Mouse (Mus musculus) CD4-positive, CD25-positive, alpha-beta regulatory T cell, adult 2 months (primary cell): ENCODE results near the gene Iqgap2.

Source experiments
- DNase-seq: peaks from one replicate; pipeline ENCODE4 v3.0.0-alpha.2; 2012; ENCODE audit warnings: low read depth, low spot score

Gene Iqgap2

DNA sequence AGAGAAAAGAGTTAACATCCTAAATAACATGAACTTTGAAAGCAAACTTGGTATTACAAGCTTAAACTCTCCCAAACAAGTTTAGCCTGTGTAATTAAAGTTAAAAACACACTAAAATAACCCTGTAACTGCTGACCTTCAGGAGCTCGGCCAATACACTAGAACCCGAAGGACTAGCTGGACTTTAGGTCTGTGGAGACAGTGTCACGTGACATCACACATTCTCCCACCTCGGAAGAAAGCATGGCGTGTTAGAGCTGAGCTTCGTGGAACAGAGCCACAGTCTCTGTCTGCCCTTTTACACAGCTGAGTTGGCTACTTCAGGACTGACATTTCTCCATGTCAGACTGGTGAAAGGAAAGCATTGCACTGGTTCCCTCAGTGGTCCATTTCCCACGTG lies 4.3 kb downstream of the Iqgap2 start:
- no peak for DNase-seq

GRCm38 (mm10) chr13:95884455-95884854 lies 7.3 kb downstream of the Iqgap2 start:
- no peak for DNase-seq

DNA sequence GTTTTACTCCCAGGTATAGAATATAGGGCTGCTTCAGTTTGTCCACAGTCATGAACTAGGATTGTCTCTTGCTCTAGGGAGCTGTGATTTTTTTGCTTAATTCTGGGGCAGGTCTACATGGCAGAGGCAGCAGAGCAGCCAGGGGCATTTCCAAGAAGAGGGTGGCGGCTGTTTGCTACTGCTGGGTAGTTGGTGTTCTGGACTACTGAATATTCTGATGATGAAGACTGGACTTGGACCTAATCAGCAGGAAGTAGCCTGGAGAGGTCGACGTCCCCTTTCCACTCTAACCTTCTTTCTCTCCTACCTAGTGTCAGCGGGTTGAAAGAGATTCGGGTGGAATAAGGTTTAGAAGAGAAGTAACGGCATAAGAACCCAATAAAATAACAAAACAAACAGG lies 9.7 kb downstream of the Iqgap2 start:
- DNase-seq, result no peak

DNA sequence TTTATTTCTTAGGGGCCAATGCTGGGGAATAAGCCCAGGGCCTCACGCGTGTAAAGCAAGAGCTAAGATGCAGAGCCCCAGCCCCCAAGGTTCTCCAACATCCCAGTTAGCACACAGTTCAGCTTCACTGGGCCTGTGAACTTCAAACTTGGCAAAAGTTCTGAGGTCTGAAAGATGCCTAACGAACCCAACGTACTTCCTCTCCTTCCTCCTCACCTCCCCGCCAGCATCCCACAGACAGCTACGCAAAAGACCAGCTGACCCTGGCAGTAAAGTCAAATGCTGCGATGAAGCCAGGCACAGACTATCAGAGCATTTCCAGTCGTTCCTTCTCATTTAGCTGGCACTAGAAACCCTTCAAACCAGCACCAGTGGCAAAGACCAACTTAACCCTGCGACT lies 10.3 kb downstream of the Iqgap2 start:
- no peak for DNase-seq

GRCm38 (mm10) chr13:95880633-95881032 lies 11.1 kb downstream of the Iqgap2 start:
- DNase-seq, result no peak

- DNase-seq, result no peak
Measured at GRCm38 (mm10) chr13:95871993-95872392, 19.7 kb downstream of the Iqgap2 start.

DNA sequence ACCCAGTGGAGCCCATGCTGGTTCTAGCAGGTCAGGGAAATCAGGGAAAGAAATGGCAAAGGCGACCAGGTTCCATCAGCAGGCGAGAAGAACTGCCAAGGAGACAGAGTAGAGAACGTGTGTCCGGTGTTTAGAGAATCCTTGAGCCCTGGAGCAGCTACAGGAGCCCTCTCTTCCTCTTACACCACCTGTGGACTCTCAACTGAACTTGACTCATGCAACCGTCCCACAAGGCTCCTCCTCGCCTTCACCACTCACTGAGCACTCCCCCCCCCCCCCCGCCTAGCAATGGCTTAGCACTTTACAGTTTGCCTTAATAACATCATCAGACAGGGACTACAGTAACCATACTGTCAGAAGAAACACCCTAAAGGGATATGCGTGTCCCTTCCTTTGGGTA lies 21.1 kb downstream of the Iqgap2 start:
- DNase-seq, result no peak

GRCm38 (mm10) chr13:95868896-95869540 lies 22.7 kb downstream of the Iqgap2 start:
- no peak for DNase-seq

GRCm38 (mm10) chr13:95862201-95862600 lies 29.5 kb downstream of the Iqgap2 start:
- DNase-seq, result no peak

DNA sequence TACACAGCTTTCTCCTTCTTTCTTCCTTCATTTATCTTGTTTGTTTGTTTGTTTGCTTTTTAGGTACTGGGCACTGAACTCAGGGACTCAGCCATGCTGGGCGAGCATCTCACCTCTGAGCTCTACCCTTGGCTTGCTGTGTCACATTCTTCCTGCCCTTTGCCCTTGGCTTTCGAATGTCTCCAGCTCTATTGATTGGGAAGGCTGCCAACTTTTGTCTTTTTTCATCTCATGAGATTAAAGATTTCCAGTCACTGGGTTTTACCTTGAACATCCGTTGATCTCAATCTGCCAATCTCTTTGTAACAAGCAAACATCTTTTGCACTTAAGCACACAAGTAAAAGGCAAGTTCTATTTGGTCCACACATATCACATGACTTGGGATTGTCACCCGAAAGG lies 32.5 kb downstream of the Iqgap2 start:
- peak; percentile 52 for DNase-seq

DNA sequence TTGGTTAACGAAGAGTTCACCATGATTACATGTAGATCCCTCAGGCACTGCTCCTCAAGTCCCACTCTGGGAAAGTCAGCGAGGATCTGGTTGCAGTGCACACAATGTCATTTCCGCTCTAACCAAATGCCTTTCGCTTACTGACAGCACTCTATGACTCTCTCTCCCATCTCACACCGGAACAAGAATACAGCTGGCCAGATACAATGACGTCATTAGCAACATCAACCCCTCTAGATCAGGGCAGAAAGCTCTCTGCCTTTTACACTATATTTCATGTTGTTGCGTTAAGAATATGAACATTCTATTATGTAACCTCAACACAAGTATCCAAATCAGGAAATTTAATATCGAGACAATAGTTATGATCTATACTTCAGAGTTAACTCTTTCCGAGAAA lies 32.9 kb downstream of the Iqgap2 start:
- DNase-seq, result no peak

DNA sequence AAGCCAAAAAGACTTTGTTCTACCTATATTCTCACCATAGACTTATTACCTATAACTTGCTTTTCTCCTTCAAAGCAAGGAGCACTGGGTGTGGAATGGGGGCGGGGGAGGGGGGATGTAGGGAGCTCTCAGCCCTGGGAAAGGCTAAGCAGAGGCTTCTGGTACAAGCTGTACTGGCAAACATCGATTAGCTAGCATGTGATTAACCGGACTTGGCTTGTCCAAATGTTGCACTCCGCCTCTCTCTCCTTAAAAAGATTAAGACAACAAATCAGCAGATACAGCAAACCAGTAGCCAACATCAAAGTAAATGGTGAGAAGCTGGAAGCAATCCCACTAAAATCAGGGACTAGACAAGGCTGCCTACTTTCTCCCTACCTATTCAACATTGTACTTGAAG lies 36.2 kb downstream of the Iqgap2 start:
- no peak for DNase-seq

GRCm38 (mm10) chr13:95851611-95852010 lies 40.1 kb downstream of the Iqgap2 start:
- DNase-seq, result no peak

DNA sequence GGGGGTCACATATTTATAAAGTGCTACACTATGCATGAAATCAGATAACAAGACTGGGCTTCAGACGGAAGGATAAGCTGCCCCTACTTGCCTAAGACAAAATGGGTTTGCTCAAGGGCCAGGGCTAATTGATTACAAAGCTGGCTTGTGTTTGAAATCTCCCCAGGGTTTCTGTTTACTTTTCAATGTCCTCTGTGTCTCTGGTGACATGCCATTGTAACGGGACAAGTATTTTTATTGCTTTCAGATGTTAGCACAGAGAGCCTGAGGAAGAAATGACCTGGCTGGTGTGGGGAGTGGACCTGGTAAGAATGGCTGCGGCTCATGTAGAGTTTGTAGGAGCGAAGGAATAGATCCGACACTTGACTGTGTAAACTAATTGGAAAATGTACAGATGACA lies 41.3 kb downstream of the Iqgap2 start:
- no peak for DNase-seq

DNA sequence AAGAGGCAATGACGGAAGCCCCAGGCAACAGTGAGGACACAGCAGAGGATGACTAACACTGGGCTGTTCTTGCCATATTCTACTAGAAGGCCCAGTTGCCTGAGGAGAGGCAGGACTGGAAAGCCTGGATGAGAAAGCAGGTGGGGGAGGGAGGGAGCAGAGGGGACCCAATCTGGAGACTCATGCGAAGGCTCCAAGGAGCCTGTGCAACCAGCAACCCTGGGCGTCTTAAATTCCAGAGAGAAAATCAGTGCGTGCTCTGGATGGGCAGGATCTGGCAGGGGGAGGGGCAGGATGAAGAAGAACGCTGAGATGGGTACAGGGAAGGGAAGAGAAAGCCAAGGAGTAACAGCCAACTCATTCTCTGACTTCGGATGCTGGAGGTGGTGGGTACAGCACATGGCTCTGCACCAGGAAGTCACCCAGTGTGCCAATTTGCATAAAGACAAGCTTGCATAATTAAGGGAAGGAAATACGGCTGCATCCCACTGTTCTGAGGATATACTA lies 42.2 kb downstream of the Iqgap2 start:
- no peak for DNase-seq

- DNase-seq, result no peak
Measured at GRCm38 (mm10) chr13:95846364-95846763, 45.4 kb downstream of the Iqgap2 start.

DNA sequence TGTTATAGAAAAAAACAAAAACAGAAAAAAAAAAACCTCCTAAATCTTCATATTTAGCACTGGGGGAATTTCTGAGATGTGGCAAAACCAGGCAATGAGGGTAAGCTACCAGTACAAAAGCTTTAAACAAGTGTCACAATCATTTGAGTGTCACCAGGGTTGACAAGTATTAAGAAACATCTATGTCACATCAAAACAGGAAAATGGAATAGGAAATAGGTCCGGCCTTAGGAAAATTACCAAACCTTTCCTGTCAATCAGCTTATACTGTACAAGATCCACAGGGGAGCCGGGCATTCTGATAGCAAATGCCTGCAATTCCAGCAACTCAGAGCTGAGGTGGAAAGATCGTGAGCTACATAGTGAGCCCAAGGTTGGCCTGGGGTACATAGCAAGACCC lies 46.8 kb downstream of the Iqgap2 start:
- no peak for DNase-seq

DNA sequence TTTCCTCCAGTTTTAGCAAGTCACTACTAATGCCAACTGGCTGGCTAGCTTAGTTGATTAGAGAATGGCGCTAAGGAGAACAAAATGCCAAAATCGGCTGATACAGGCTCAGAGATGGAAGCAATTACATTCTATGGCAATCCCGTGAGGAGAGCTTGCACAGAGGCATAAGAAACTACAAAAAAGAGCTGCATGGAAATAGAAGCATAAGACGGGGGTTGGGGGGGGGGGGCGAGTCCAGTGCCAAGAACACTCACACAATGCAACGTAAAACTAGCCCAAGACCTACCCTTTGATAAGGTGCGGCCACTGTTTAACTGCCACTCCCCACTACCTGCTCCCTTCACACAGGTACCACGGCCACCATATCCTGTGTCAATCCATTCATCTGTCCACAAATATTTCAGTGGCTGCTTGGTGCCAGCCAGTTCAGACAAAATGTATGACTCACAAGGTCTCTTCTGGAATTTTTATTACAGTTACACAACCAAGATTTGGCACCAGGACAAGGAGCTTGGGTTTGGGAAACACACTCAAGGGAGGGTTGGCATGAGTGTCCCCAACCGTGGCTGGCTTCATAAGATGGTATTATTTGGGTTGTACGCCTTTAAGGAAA lies 48.2 kb downstream of the Iqgap2 start:
- DNase-seq, result no peak

DNA sequence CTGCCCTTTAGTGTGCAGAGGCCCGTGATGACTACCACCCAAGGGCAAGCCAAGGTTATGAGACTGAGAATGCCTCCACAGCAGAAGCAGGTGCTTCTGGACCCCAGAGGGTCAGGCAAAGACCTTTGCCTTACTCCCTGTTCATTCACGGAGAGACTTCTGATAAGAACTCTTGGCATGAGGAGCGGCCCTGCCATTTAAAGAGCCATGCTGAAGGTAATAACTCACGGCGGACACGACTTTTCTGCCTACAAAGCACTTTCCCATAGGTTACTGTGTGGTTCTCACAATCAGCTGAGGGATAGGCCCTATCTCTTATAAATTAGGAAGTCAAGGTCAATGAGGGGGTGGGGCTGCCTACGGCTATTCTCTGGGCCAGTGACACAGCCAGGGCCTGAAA lies 48.9 kb downstream of the Iqgap2 start:
- no peak for DNase-seq

DNA sequence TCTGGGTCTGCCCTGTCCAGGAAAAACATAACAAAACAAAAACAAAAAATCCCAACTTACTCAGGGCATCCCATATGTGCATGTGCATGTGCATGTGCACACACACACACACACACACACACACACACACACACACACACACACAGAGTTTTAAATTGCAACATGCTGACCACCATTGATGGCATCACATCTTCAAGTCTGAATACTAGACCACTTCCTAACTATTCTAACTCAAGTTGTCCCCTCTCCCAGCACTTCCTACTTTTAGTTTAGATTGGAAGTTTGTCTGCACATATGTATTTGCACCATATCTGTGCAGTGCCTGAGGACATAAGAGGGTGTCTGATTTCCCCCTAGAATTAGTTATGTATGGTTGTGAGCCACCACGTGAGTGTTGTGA lies 49.8 kb downstream of the Iqgap2 start:
- no peak for DNase-seq

GRCm38 (mm10) chr13:95836944-95837343 lies 54.8 kb downstream of the Iqgap2 start:
- no peak for DNase-seq

- DNase-seq, result no peak
Measured at GRCm38 (mm10) chr13:95833473-95833872, 58.2 kb downstream of the Iqgap2 start.

GRCm38 (mm10) chr13:95832712-95833111 lies 59.0 kb downstream of the Iqgap2 start:
- no peak for DNase-seq

DNA sequence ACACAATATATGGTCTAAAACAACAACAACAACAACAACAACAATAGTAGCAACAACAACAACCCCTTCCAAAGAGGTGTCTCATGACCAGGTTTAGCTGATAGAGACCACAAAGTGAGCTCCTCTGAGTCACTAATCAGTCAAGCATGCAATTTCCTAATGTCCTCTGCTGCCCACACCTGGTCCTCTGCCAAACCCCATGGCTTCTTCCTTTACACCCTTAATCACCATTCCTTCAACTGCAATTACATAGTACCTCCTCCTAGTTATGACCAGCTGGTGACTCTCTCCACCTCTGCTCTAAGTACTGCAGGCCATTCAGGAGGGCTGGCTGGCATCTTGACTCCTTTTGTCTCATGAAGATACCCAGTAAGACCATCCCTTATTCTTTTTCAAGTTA lies 60.0 kb downstream of the Iqgap2 start:
- no peak for DNase-seq
